Mouse (Mus musculus): ENCODE measurements at regions not wholly inside any gene's neighbourhood (a gene's known extent, or its start where the extent isn't known, plus 50 kb on each side); places are given as distances from the start of the nearest gene placed in this dataset.

DNA sequence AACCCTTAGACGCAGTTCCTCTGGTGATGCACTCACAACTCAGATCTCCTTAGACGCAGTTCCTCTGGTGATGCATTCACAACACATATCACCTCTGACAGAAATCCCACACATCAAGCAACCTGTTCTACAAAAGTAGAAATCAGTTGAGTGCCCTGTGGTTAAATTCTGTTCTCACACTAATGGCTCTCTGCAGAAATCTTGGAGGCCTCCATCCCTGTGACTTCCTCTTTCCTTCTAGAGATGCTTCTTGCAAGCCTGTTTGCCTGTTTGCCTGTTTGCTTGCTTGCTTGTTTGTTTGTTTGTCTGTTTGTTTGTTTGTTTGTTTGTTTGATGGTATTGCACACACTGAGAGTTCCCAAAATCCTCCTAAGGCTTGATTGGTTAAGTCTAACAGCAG lies 175.2 kb downstream of the Kdr start:
- TF ChIP-seq BHLHE40 (IDR thresholded peaks at IDR 0.05; ENCODE audit: low read depth, low read length), result no peak
- TF ChIP-seq CTCF (conservative IDR thresholded peaks at IDR 0.05 in 1 of 2, IDR thresholded peaks at IDR 0.05 in 1 of 2; ENCODE audit: low read depth in 2 of 2, low read length in 2 of 2), result no peak
- no peak for TF ChIP-seq RAD21 (IDR thresholded peaks at IDR 0.05; ENCODE audit: low read depth, low read length)
- no peak for TF ChIP-seq GABPA (IDR thresholded peaks at IDR 0.05; ENCODE audit: insufficient replicate concordance, low read depth, low read length)
- TF ChIP-seq ZC3H11A (IDR thresholded peaks at IDR 0.05; ENCODE audit: low read depth, low read length), result no peak
- TF ChIP-seq MXI1 (IDR thresholded peaks at IDR 0.05; ENCODE audit: low read depth, low read length), result no peak
- TF ChIP-seq MAFK (IDR thresholded peaks at IDR 0.05; ENCODE audit: insufficient replicate concordance, low read length), result no peak
- no peak for TF ChIP-seq POLR2A (IDR thresholded peaks at IDR 0.05; ENCODE audit: low read depth, low read length)
- no peak for TF ChIP-seq TCF12 (IDR thresholded peaks at IDR 0.05; ENCODE audit: low read depth, low read length)

All from CH12.LX (cell line).